Mouse (Mus musculus) embryonic facial prominence, embryonic 11.5 days (tissue): ENCODE data around the gene 1700001O22Rik. TPM values are rescaled to one million over a fixed set of nuclear protein-coding genes. Genes with fewer than 3 reads are reported as not detected.

Experiments
- ATAC-seq: fragments of 200-750 bp; cut with Nextera tagmentation; replicated peaks from 2 replicates; pipeline ENCODE4 v1.8.0; 2017; ENCODE audit warnings: low read depth; ENCODE audit not compliant: insufficient number of reproducible peaks, low FRiP score, low TSS enrichment
- DNase-seq: peaks from one replicate; pipeline ENCODE4 v3.0.0-alpha.2; 2015; ENCODE audit warnings: low spot score
- H3K27ac ChIP-seq: fragments of 300-500 bp; sonication (generic); replicated peaks from 2 replicates; pipeline ENCODE4 v1.5.1; 2014; ENCODE audit warnings: mild to moderate bottlenecking, low read depth, low read length, control low read depth
- H3K27me3 ChIP-seq: fragments of 300-500 bp; sonication (generic); 2 replicates; pipeline ENCODE4 v1.6.1; 2014; ENCODE audit warnings: mild to moderate bottlenecking, low read length, moderate library complexity, mixed read lengths; ENCODE audit not compliant: control insufficient read depth, insufficient read depth
- H3K36me3 ChIP-seq: fragments of 300-500 bp; sonication (generic); replicated peaks from 2 replicates; pipeline ENCODE4 v1.6.1; 2014; ENCODE audit warnings: low read depth, mild to moderate bottlenecking, low read length, moderate library complexity, mixed read lengths; ENCODE audit not compliant: control insufficient read depth, insufficient read depth
- H3K4me1 ChIP-seq: fragments of 300-500 bp; sonication (generic); 2 replicates; pipeline ENCODE4 v1.6.1; 2014; ENCODE audit warnings: low read length, mixed read lengths; ENCODE audit not compliant: control insufficient read depth, insufficient read depth
- H3K4me2 ChIP-seq: fragments of 300-500 bp; sonication (generic); 2 replicates; pipeline ENCODE4 v1.6.1; 2014; ENCODE audit warnings: low read depth, mild to moderate bottlenecking, control low read depth, low read length, moderate library complexity
- H3K4me3 ChIP-seq: fragments of 300-500 bp; sonication (generic); 2 replicates; pipeline ENCODE4 v1.5.1; 2014; ENCODE audit warnings: low read depth, low read length, control low read depth
- H3K9ac ChIP-seq: fragments of 300-500 bp; sonication (generic); replicated peaks from 2 replicates; pipeline ENCODE4 v1.6.1; 2014; ENCODE audit warnings: mild to moderate bottlenecking, control low read depth, low read length
- H3K9me3 ChIP-seq: fragments of 300-500 bp; sonication (generic); replicated peaks from 2 replicates; pipeline ENCODE4 v1.6.1; 2016; ENCODE audit warnings: mild to moderate bottlenecking, low read length, inconsistent platforms, mixed read lengths; ENCODE audit not compliant: control insufficient read depth
- WGBS: fragments of 180-500 bp; shearing (Covaris S2); extraction: QIAGEN DNeasy Blood & Tissue Kit; methylation state at CpG from one replicate; pipeline ENCODE4 v1.1.7; 2014; 5-methylcytosine and 5-hydroxymethylcytosine counted together
- polyA plus RNA-seq: library from polyadenylated mRNA; unstranded; fragments of >200 nt; fragmentation: Nextera tagmentation; extraction: Ambion mirVana; gene quantifications from 2 replicates; pipeline ENCODE4 v1.2.1, GENCODE M21; 2014

1700001O22Rik gene
- polyA plus RNA-seq = 1.8 and 3.6 TPM in 2 replicates

GRCm38 (mm10) chr2:30803604-30804003 is at the start of gene 1700001O22Rik:
Gene 1700001O22Rik, minus strand, starts transcription at chr2:30803661.
- no peaks in the 10 kb centered on the region for H3K36me3 ChIP-seq
- WGBS = 87% methylated on average over 3 of the region's 3 CpGs
- no peak within 1 kb of the TSS for H3K4me3 ChIP-seq
- ATAC-seq (no peak), DNase-seq (no peak)
- H3K9ac ChIP-seq = no peak within 1 kb of the TSS
- H3K4me1 ChIP-seq = no peaks in the 10 kb centered on the region
- no peak within 1 kb of the TSS for H3K4me2 ChIP-seq
- peaks cover 7% of the 10 kb centered on the region for H3K27me3 ChIP-seq
- H3K9me3 ChIP-seq = no peaks in the 10 kb centered on the region
- no peak within 1 kb of the TSS for H3K27ac ChIP-seq

- no peak for ATAC-seq
- Histone ChIP-seq H3K4me2 (peak overlapping the region; percentile 16; the same call in 1 of the 2 replicates), H3K4me1 (peaks cover 43% of the 10 kb centered on the region)
These were observed 49.4 kb upstream of the 1700001O22Rik start for GRCm38 (mm10) chr2:30852771-30853313.

DNA sequence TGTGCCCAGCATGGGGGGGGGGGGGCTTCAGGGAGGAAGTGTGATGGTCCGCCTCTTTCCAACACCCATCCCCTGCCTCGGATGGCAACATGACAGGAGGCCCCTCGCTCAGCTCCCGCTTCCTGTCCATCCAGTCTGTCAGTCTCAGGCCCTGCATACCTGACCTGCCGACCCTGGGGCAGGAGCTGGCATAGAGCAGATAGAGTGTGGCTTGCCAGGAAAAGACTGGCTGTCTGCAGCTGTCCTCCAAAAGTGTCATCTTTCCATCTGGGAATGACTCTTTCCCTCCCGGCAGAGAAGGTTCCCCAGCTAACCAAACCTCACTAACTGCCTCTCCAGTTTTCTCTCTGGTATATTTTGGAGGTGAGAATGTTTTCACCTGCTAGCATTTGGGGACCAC is 47.1 kb upstream of the 1700001O22Rik start:
- no peak for DNase-seq
- 33% methylated on average over 6 of the region's 6 CpGs for WGBS
- Histone ChIP-seq H3K36me3 (no peaks in the 10 kb centered on the region), H3K9ac (no peak overlapping the region), H3K9me3 (no peaks in the 10 kb centered on the region), H3K27me3 (no peaks in the 10 kb centered on the region), H3K4me2 (peak overlapping the region; percentile 10; the same call in 1 of the 2 replicates), H3K4me3 (no peak overlapping the region), H3K4me1 (peaks cover 41% of the 10 kb centered on the region), H3K27ac (no peak overlapping the region)
- ATAC-seq = no peak

More at GRCm38 (mm10) chr2:30852771-30853313, 49.4 kb upstream of the 1700001O22Rik start:
- Histone ChIP-seq H3K9ac (peak overlapping the region; percentile 18; the same call in 1 of the 2 replicates), H3K27ac (peak overlapping the region; percentile 81), H3K27me3 (no peaks in the 10 kb centered on the region), H3K9me3 (no peaks in the 10 kb centered on the region), H3K4me3 (no peak overlapping the region), H3K36me3 (no peaks in the 10 kb centered on the region)
- peak; percentile 83 for DNase-seq
- 16% methylated on average over 20 of the region's 20 CpGs for WGBS

- no peak overlapping the region for H3K9ac ChIP-seq
- 0 out of 2 replicates have a peak overlapping the region, but pooled peaks have one; percentile 41 for H3K27ac ChIP-seq
- H3K4me1 ChIP-seq = peaks cover 27% of the 10 kb centered on the region
- peak; percentile 38 for DNase-seq
- no peaks in the 10 kb centered on the region for H3K9me3 ChIP-seq
- no peak overlapping the region for H3K4me3 ChIP-seq
- ATAC-seq = no peak
- no peak overlapping the region; the same call in 1 of the 2 replicates for H3K4me2 ChIP-seq
- no peaks in the 10 kb centered on the region for H3K27me3 ChIP-seq
- no peaks in the 10 kb centered on the region for H3K36me3 ChIP-seq
- WGBS = 47% methylated on average over 8 of the region's 8 CpGs
These were observed 44.7 kb upstream of the 1700001O22Rik start for GRCm38 (mm10) chr2:30848184-30848583.

DNA sequence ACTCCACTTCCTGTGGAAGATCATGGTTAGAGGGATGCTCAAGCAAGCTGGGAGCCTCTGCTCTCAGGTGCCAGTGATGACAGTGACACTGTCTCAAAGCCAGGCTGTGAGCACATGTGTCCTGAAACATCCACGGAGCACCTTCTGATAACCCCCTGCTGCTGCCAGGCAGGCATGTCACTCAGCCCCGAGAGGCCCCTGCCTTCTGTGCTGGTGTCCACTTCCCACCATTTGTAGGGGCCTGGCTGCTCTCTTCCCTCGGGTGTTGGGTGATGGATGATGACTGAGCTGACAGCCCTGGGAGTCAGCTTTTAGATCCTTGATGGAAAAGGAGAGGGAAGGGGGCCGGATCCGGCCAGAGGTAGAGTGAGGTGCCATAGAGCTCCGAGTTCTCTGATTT is 43.3 kb upstream of the 1700001O22Rik start:
- H3K9me3 ChIP-seq = no peaks in the 10 kb centered on the region
- ATAC-seq (no peak), DNase-seq (no peak)
- peaks cover 14% of the 10 kb centered on the region for H3K4me1 ChIP-seq
- H3K27ac ChIP-seq = no peak overlapping the region
- no peaks in the 10 kb centered on the region for H3K27me3 ChIP-seq
- H3K4me2 ChIP-seq = peak overlapping the region; percentile 86
- 18% methylated on average over 6 of the region's 6 CpGs for WGBS
- no peaks in the 10 kb centered on the region for H3K36me3 ChIP-seq
- H3K4me3 ChIP-seq = peak overlapping the region; percentile 80
- peak overlapping the region; percentile 95 for H3K9ac ChIP-seq

GRCm38 (mm10) chr2:30846236-30846635 is 42.8 kb upstream of the 1700001O22Rik start:
- no peaks in the 10 kb centered on the region for H3K27me3 ChIP-seq
- H3K9me3 ChIP-seq = no peaks in the 10 kb centered on the region
- peaks cover 13% of the 10 kb centered on the region for H3K4me1 ChIP-seq
- ATAC-seq (no peak), DNase-seq (no peak)
- peak overlapping the region; percentile 80 for H3K4me3 ChIP-seq
- peak overlapping the region; percentile 86 for H3K4me2 ChIP-seq
- peak overlapping the region; percentile 58; the same call in 1 of the 2 replicates for H3K27ac ChIP-seq
- 36% methylated on average over 8 of the region's 8 CpGs for WGBS
- peak overlapping the region; percentile 95 for H3K9ac ChIP-seq
- H3K36me3 ChIP-seq = no peaks in the 10 kb centered on the region

- Histone ChIP-seq H3K27me3 (no peaks in the 10 kb centered on the region), H3K36me3 (no peaks in the 10 kb centered on the region), H3K4me1 (peaks cover 5% of the 10 kb centered on the region), H3K9me3 (no peaks in the 10 kb centered on the region), H3K4me3 (peak overlapping the region; percentile 80), H3K9ac (peak overlapping the region; percentile 95), H3K4me2 (peak overlapping the region; percentile 86), H3K27ac (peak overlapping the region; percentile 82)
- WGBS = under 1% methylated on average over 71 of the region's 80 CpGs
- DNase-seq (peak; percentile 64), ATAC-seq (peak; percentile 49; the same call in 1 of the 2 replicates)
These were observed 42.0 kb upstream of the 1700001O22Rik start for GRCm38 (mm10) chr2:30845152-30846070.
